Mouse (Mus musculus): ENCODE measurements at regions not wholly inside any gene's neighbourhood (a gene's known extent, or its start where the extent isn't known, plus 50 kb on each side); places are given as distances from the start of the nearest gene placed in this dataset.

- Histone ChIP-seq H3K36me3 (ENCODE audit: control insufficient read depth, insufficient read depth, low read length) (no peaks in the 10 kb centered on the region), H3K4me3 (ENCODE audit: insufficient read depth, low read depth, low read length) (no peak overlapping the region), H3K4me1 (ENCODE audit: control insufficient read depth, insufficient read depth, low read length) (no peaks in the 10 kb centered on the region), H3K27ac (ENCODE audit: insufficient read depth, low read depth, low read length) (no peak overlapping the region), H3K27me3 (replicated peaks; ENCODE audit: control insufficient read depth, insufficient read depth, low read length) (no peaks in the 10 kb centered on the region)
- TF ChIP-seq CTCF (conservative IDR thresholded peaks at IDR 0.05; ENCODE audit: insufficient read depth, insufficient read length, low read depth, low read length) (no peak), POLR2A (IDR thresholded peaks at IDR 0.05; ENCODE audit: low read depth, low read length) (no peak)
- no peak for DNase-seq
- WGBS, result 58% methylated on average over 30 of the region's 30 CpGs
Measured at GRCm38 (mm10) chr17:85932360-85933132, 212.4 kb downstream of the Srbd1 start.

GRCm38 (mm10) chr17:85931955-85932354, 213.0 kb downstream of the Srbd1 start:
- Histone ChIP-seq H3K4me3 (ENCODE audit: insufficient read depth, low read depth, low read length) (no peak overlapping the region), H3K27me3 (replicated peaks; ENCODE audit: control insufficient read depth, insufficient read depth, low read length) (no peaks in the 10 kb centered on the region), H3K27ac (ENCODE audit: insufficient read depth, low read depth, low read length) (no peak overlapping the region), H3K4me1 (ENCODE audit: control insufficient read depth, insufficient read depth, low read length) (no peaks in the 10 kb centered on the region), H3K36me3 (ENCODE audit: control insufficient read depth, insufficient read depth, low read length) (no peaks in the 10 kb centered on the region)
- no peak for TF ChIP-seq POLR2A (IDR thresholded peaks at IDR 0.05; ENCODE audit: low read depth, low read length)
- TF ChIP-seq CTCF (conservative IDR thresholded peaks at IDR 0.05; ENCODE audit: insufficient read depth, insufficient read length, low read depth, low read length), result no peak
- DNase-seq, result no peak
- WGBS, result 67% methylated on average over 10 of the region's 10 CpGs

- Histone ChIP-seq H3K4me3 (ENCODE audit: insufficient read depth, low read depth, low read length) (no peak overlapping the region), H3K4me1 (ENCODE audit: control insufficient read depth, insufficient read depth, low read length) (no peaks in the 10 kb centered on the region), H3K27me3 (replicated peaks; ENCODE audit: control insufficient read depth, insufficient read depth, low read length) (no peaks in the 10 kb centered on the region), H3K27ac (ENCODE audit: insufficient read depth, low read depth, low read length) (no peak overlapping the region), H3K36me3 (ENCODE audit: control insufficient read depth, insufficient read depth, low read length) (no peaks in the 10 kb centered on the region)
- WGBS, result 80% methylated on average over 5 of the region's 5 CpGs
- DNase-seq, result no peak
- TF ChIP-seq POLR2A (IDR thresholded peaks at IDR 0.05; ENCODE audit: low read depth, low read length) (no peak), CTCF (conservative IDR thresholded peaks at IDR 0.05; ENCODE audit: insufficient read depth, insufficient read length, low read depth, low read length) (no peak)
Measured at GRCm38 (mm10) chr17:85930789-85931188, 214.2 kb downstream of the Srbd1 start.

DNA sequence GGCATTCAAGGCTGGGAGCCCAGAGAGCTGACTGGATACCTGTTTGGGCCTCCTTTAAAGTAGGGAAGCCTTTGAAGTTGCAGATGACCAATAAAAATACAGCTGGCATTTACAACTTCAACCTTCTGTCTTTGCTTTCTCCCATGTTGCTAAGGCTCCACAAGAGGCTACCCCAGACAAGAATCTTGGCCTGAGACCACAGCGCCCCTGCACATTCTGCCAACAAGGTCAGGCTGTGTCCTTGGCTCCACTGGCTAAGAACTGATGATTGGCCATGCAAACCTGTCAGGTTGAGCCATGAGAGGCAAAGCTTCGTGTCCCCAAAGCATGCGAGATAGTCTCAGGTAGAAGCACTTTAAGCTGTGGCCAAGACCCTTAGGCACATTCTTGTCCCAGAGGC, 214.6 kb downstream of the Srbd1 start:
- WGBS, result 94% methylated on average over 3 of the region's 3 CpGs
- no peak overlapping the region for H3K4me3 ChIP-seq (ENCODE audit: insufficient read depth, low read depth, low read length)
- no peak for DNase-seq
- no peak overlapping the region for H3K27ac ChIP-seq (ENCODE audit: insufficient read depth, low read depth, low read length)
- no peaks in the 10 kb centered on the region for H3K27me3 ChIP-seq (replicated peaks; ENCODE audit: control insufficient read depth, insufficient read depth, low read length)
- no peaks in the 10 kb centered on the region for H3K4me1 ChIP-seq (ENCODE audit: control insufficient read depth, insufficient read depth, low read length)
- no peak for TF ChIP-seq CTCF (conservative IDR thresholded peaks at IDR 0.05; ENCODE audit: insufficient read depth, insufficient read length, low read depth, low read length)
- TF ChIP-seq POLR2A (IDR thresholded peaks at IDR 0.05; ENCODE audit: low read depth, low read length), result no peak
- H3K36me3 ChIP-seq (ENCODE audit: control insufficient read depth, insufficient read depth, low read length), result no peaks in the 10 kb centered on the region

DNA sequence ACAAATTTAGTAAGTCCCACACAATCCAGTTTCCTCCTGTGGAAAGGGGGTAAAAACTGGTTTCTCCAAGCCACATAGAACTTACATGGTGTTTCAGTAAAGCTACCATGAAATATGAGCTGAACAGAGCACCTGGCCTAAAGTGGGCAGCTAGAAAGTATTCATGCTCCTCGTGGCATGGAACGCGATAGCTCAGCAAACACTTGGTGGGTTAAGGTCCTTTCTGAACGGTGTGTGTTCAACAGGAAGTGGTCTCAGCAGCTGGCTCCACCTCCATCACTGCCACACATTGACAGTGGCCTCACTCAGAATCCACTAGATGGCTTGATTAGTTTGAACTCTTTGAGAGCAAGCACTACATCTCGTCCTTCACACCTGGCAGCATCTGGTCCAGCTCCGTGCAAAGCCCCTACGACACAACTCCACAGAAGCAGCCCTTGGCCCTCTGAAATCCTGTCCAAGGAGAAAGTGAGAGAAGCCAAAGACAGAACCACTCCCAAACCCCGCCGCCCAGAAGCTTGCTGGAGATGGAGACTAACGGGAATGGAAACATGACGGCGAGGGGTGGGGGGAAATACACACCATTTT, 215.2 kb downstream of the Srbd1 start:
- Histone ChIP-seq H3K4me1 (ENCODE audit: control insufficient read depth, insufficient read depth, low read length) (no peaks in the 10 kb centered on the region), H3K4me3 (ENCODE audit: insufficient read depth, low read depth, low read length) (no peak overlapping the region), H3K27me3 (replicated peaks; ENCODE audit: control insufficient read depth, insufficient read depth, low read length) (no peaks in the 10 kb centered on the region), H3K36me3 (ENCODE audit: control insufficient read depth, insufficient read depth, low read length) (no peaks in the 10 kb centered on the region), H3K27ac (ENCODE audit: insufficient read depth, low read depth, low read length) (no peak overlapping the region)
- 84% methylated on average over 12 of the region's 12 CpGs for WGBS
- TF ChIP-seq CTCF (conservative IDR thresholded peaks at IDR 0.05; ENCODE audit: insufficient read depth, insufficient read length, low read depth, low read length) (no peak), POLR2A (IDR thresholded peaks at IDR 0.05; ENCODE audit: low read depth, low read length) (no peak)
- DNase-seq, result no peak

GRCm38 (mm10) chr17:85928543-85928942, 216.4 kb downstream of the Srbd1 start:
- no peak overlapping the region for H3K27ac ChIP-seq (ENCODE audit: insufficient read depth, low read depth, low read length)
- H3K27me3 ChIP-seq (replicated peaks; ENCODE audit: control insufficient read depth, insufficient read depth, low read length), result no peaks in the 10 kb centered on the region
- no peaks in the 10 kb centered on the region for H3K4me1 ChIP-seq (ENCODE audit: control insufficient read depth, insufficient read depth, low read length)
- DNase-seq, result peak; percentile 5
- H3K4me3 ChIP-seq (ENCODE audit: insufficient read depth, low read depth, low read length), result no peak overlapping the region
- no peaks in the 10 kb centered on the region for H3K36me3 ChIP-seq (ENCODE audit: control insufficient read depth, insufficient read depth, low read length)
- TF ChIP-seq CTCF (conservative IDR thresholded peaks at IDR 0.05; ENCODE audit: insufficient read depth, insufficient read length, low read depth, low read length), result no peak
- WGBS, result 41% methylated on average over 2 of the region's 2 CpGs

GRCm38 (mm10) chr17:85927261-85927660, 217.7 kb downstream of the Srbd1 start:
- no peaks in the 10 kb centered on the region for H3K36me3 ChIP-seq (ENCODE audit: control insufficient read depth, insufficient read depth, low read length)
- 82% methylated on average over 9 of the region's 9 CpGs for WGBS
- no peak for DNase-seq
- TF ChIP-seq CTCF (conservative IDR thresholded peaks at IDR 0.05; ENCODE audit: insufficient read depth, insufficient read length, low read depth, low read length) (no peak), POLR2A (IDR thresholded peaks at IDR 0.05; ENCODE audit: low read depth, low read length) (no peak)
- H3K27me3 ChIP-seq (replicated peaks; ENCODE audit: control insufficient read depth, insufficient read depth, low read length), result no peaks in the 10 kb centered on the region
- no peaks in the 10 kb centered on the region for H3K4me1 ChIP-seq (ENCODE audit: control insufficient read depth, insufficient read depth, low read length)
- H3K4me3 ChIP-seq (ENCODE audit: insufficient read depth, low read depth, low read length), result no peak overlapping the region
- H3K27ac ChIP-seq (ENCODE audit: insufficient read depth, low read depth, low read length), result no peak overlapping the region
